Mouse (Mus musculus) liver, embryonic 14.5 days (tissue): ENCODE measurements at regions not wholly inside any gene's neighbourhood (a gene's known extent, or its start where the extent isn't known, plus 50 kb on each side); places are given as distances from the start of the nearest gene placed in this dataset.

Experiments used
- ATAC-seq: fragments of 200-750 bp; cut with Nextera tagmentation; 2 replicates; pipeline ENCODE4 v1.8.0; 2017; ENCODE audit warnings: moderate number of reproducible peaks, mild to moderate bottlenecking, moderate library complexity; ENCODE audit not compliant: insufficient read depth
- DNase-seq, 3 experiments: peaks; one replicate each; pipeline ENCODE4 v3.0.0-alpha.2; 2012 to 2013; ENCODE audit warnings: low read depth in 3 of 3, low spot score in 3 of 3
- H3K27ac ChIP-seq: fragments of 300-500 bp; sonication (generic); 2 replicates; pipeline ENCODE4 v1.5.1; 2014; ENCODE audit warnings: moderate library complexity, mild to moderate bottlenecking, control low read depth, inconsistent platforms
- H3K27me3 ChIP-seq: fragments of 300-500 bp; sonication (generic); 2 replicates; pipeline ENCODE4 v1.6.1; 2014; ENCODE audit warnings: mild to moderate bottlenecking, low read length, moderate library complexity; ENCODE audit not compliant: control insufficient read depth, insufficient read depth
- H3K36me3 ChIP-seq: fragments of 300-500 bp; sonication (generic); replicated peaks from 2 replicates; pipeline ENCODE4 v1.6.1; 2014; ENCODE audit warnings: low read depth; ENCODE audit not compliant: control insufficient read depth, insufficient read depth
- H3K4me1 ChIP-seq, 2 experiments: fragments of 200-500 bp in 1 of 2; fragments of 300-500 bp in 1 of 2; sonication (generic) in 1 of 2; replicated peaks; 2 replicates each; pipeline ENCODE4 v1.6.1; 2012 to 2014; ENCODE audit warnings: antibody characterized with exemption in 1 of 2, inconsistent platforms in 1 of 2, low read length in 1 of 2; ENCODE audit not compliant: control insufficient read depth in 2 of 2, insufficient read depth in 2 of 2
- H3K4me2 ChIP-seq: fragments of 300-500 bp; sonication (generic); 2 replicates; pipeline ENCODE4 v1.6.1; 2014; ENCODE audit warnings: low read depth, mild to moderate bottlenecking, control low read depth, moderate library complexity
- H3K4me3 ChIP-seq, 2 experiments: fragments of 200-500 bp in 1 of 2; fragments of 300-500 bp in 1 of 2; sonication (generic) in 1 of 2; 2 replicates each; pipeline ENCODE4 v1.5.1; 2012 to 2014; ENCODE audit warnings: low read depth in 2 of 2, low read length in 2 of 2, mild to moderate bottlenecking in 2 of 2, control low read depth in 1 of 2, inconsistent platforms in 1 of 2, moderate library complexity in 1 of 2; ENCODE audit not compliant: insufficient read depth in 1 of 2
- H3K9ac ChIP-seq: fragments of 300-500 bp; sonication (generic); replicated peaks from 2 replicates; pipeline ENCODE4 v1.6.1; 2014; ENCODE audit warnings: mild to moderate bottlenecking, control low read depth, moderate library complexity
- H3K9me3 ChIP-seq: fragments of 300-500 bp; sonication (generic); 2 replicates; pipeline ENCODE4 v1.6.1; 2016; ENCODE audit warnings: low read length, mixed read lengths; ENCODE audit not compliant: control insufficient read depth
- CTCF ChIP-seq: IDR thresholded peaks from 2 replicates; pipeline ENCODE4 v1.5.1; 2016; ENCODE audit warnings: antibody characterized with exemption, low read depth, control low read depth
- EP300 ChIP-seq: IDR thresholded peaks from 2 replicates; pipeline ENCODE4 v1.6.1; 2016; ENCODE audit warnings: antibody characterized with exemption, low read depth
- WGBS: fragments of 180-500 bp; shearing (Covaris S2); extraction: QIAGEN DNeasy Blood & Tissue Kit; methylation state at CpG from one replicate; pipeline ENCODE4 v1.1.7; 2014; ENCODE audit not compliant: insufficient replicate concordance; 5-methylcytosine and 5-hydroxymethylcytosine counted together

- Histone ChIP-seq H3K27me3 (no peaks in the 10 kb centered on the region), H3K4me3 (no peak overlapping the region), H3K9ac (no peak overlapping the region), H3K9me3 (no peaks in the 10 kb centered on the region), H3K4me1 (no peaks in the 10 kb centered on the region), H3K36me3 (no peaks in the 10 kb centered on the region), H3K4me2 (no peak overlapping the region), H3K27ac (no peak overlapping the region)
- no peak for TF ChIP-seq CTCF
- no peak for TF ChIP-seq EP300
- no peak for DNase-seq
- no peak for ATAC-seq
- whole genome bisulfite sequencing = 40% methylated on average over 6 of the region's 6 CpGs
Measured at GRCm38 (mm10) chr1:126917872-126918271, 87.3 kb upstream of the Nckap5 start.

GRCm38 (mm10) chr1:126916369-126916768, 85.8 kb upstream of the Nckap5 start:
- no peak for ATAC-seq
- TF ChIP-seq EP300 (no peak), CTCF (no peak)
- 40% methylated on average over 6 of the region's 6 CpGs for WGBS

GRCm38 (mm10) chr1:126911277-126912060, 80.9 kb upstream of the Nckap5 start:
- H3K27ac ChIP-seq = no peak overlapping the region
- no peaks in the 10 kb centered on the region for H3K27me3 ChIP-seq
- H3K4me1 ChIP-seq = no peaks in the 10 kb centered on the region
- no peak overlapping the region for H3K4me2 ChIP-seq
- ATAC-seq (no peak), DNase-seq (no peak)
- no peak for TF ChIP-seq CTCF
- no peak for TF ChIP-seq EP300
- no peaks in the 10 kb centered on the region for H3K9me3 ChIP-seq
- no peak overlapping the region for H3K9ac ChIP-seq
- 58% methylated on average over 12 of the region's 12 CpGs for WGBS
- H3K36me3 ChIP-seq = no peaks in the 10 kb centered on the region
- no peak overlapping the region for H3K4me3 ChIP-seq

More at GRCm38 (mm10) chr1:126916369-126916768, 85.8 kb upstream of the Nckap5 start:
- H3K4me3 ChIP-seq = no peak overlapping the region
- no peak overlapping the region for H3K27ac ChIP-seq
- H3K27me3 ChIP-seq = no peaks in the 10 kb centered on the region
- DNase-seq = no peak
- H3K9me3 ChIP-seq = no peaks in the 10 kb centered on the region
- H3K4me2 ChIP-seq = no peak overlapping the region
- H3K9ac ChIP-seq = no peak overlapping the region
- no peaks in the 10 kb centered on the region for H3K4me1 ChIP-seq
- no peaks in the 10 kb centered on the region for H3K36me3 ChIP-seq

- no peak for TF ChIP-seq EP300
- TF ChIP-seq CTCF = no peak
- no peak overlapping the region for H3K4me3 ChIP-seq
- ATAC-seq = no peak
- WGBS = 47% methylated on average over 2 of the region's 2 CpGs
- no peaks in the 10 kb centered on the region for H3K36me3 ChIP-seq
- no peaks in the 10 kb centered on the region for H3K9me3 ChIP-seq
- H3K27me3 ChIP-seq = no peaks in the 10 kb centered on the region
- no peaks in the 10 kb centered on the region for H3K4me1 ChIP-seq
- H3K27ac ChIP-seq = no peak overlapping the region
- DNase-seq = no peak
- H3K9ac ChIP-seq = no peak overlapping the region
- no peak overlapping the region for H3K4me2 ChIP-seq
Measured at GRCm38 (mm10) chr1:126907417-126907816, 76.8 kb upstream of the Nckap5 start.

GRCm38 (mm10) chr1:126898484-126898883, 67.9 kb upstream of the Nckap5 start:
- DNase-seq (no peak), ATAC-seq (no peak)
- Histone ChIP-seq H3K4me3 (no peak overlapping the region), H3K4me2 (no peak overlapping the region), H3K4me1 (no peaks in the 10 kb centered on the region), H3K9ac (no peak overlapping the region), H3K9me3 (no peaks in the 10 kb centered on the region), H3K27ac (no peak overlapping the region), H3K36me3 (no peaks in the 10 kb centered on the region), H3K27me3 (no peaks in the 10 kb centered on the region)
- TF ChIP-seq EP300 (no peak), CTCF (no peak)
- WGBS = 39% methylated on average over 3 of the region's 3 CpGs
